Mouse (Mus musculus) liver, embryonic 11.5 days (tissue): Measurements from ENCODE around the gene Sufu. TPM values are rescaled to one million over a fixed set of nuclear protein-coding genes. Genes with fewer than 3 reads are reported as not detected.

ENCODE experiments used
- ATAC-seq: fragments of 200-750 bp; cut with Nextera tagmentation; replicated peaks from 2 replicates; pipeline ENCODE4 v1.8.0; 2017; ENCODE audit warnings: moderate number of reproducible peaks, mild to moderate bottlenecking, moderate TSS enrichment, moderate library complexity; ENCODE audit not compliant: low FRiP score
- DNase-seq: peaks from one replicate; pipeline ENCODE4 v3.0.0-alpha.2; 2017; ENCODE audit warnings: low spot score
- H3K27ac ChIP-seq: fragments of 300-500 bp; sonication (generic); 2 replicates; pipeline ENCODE4 v1.5.1; 2014; ENCODE audit warnings: mild to moderate bottlenecking, low read depth, low read length, control low read depth
- H3K27me3 ChIP-seq: fragments of 300-500 bp; sonication (generic); replicated peaks from 2 replicates; pipeline ENCODE4 v1.6.1; 2014; ENCODE audit warnings: low read length, mixed read lengths; ENCODE audit not compliant: control insufficient read depth, insufficient read depth
- H3K36me3 ChIP-seq: fragments of 300-500 bp; sonication (generic); 2 replicates; pipeline ENCODE4 v1.6.1; 2014; ENCODE audit warnings: mild to moderate bottlenecking, low read length, moderate library complexity, mixed read lengths; ENCODE audit not compliant: control insufficient read depth, insufficient read depth
- H3K4me1 ChIP-seq: fragments of 300-500 bp; sonication (generic); replicated peaks from 2 replicates; pipeline ENCODE4 v1.6.1; 2014; ENCODE audit warnings: low read length, mixed read lengths; ENCODE audit not compliant: control insufficient read depth, insufficient read depth
- H3K4me2 ChIP-seq: fragments of 300-500 bp; sonication (generic); 2 replicates; pipeline ENCODE4 v1.6.1; 2014; ENCODE audit warnings: mild to moderate bottlenecking, control low read depth, moderate library complexity
- H3K4me3 ChIP-seq: fragments of 300-500 bp; sonication (generic); 2 replicates; pipeline ENCODE4 v1.5.1; 2014; ENCODE audit warnings: low read depth, low read length, control low read depth
- H3K9ac ChIP-seq: fragments of 300-500 bp; sonication (generic); 2 replicates; pipeline ENCODE4 v1.6.1; 2014; ENCODE audit warnings: low read depth, low read length, control low read depth
- H3K9me3 ChIP-seq: fragments of 300-500 bp; sonication (generic); 2 replicates; pipeline ENCODE4 v1.6.1; 2016; ENCODE audit warnings: low read length, inconsistent platforms, mixed read lengths; ENCODE audit not compliant: control insufficient read depth
- WGBS: fragments of 180-500 bp; shearing (Covaris S2); extraction: QIAGEN DNeasy Blood & Tissue Kit; methylation state at CpG from one replicate; pipeline ENCODE4 v1.1.7; 2014; 5-methylcytosine and 5-hydroxymethylcytosine counted together
- polyA plus RNA-seq: library from polyadenylated mRNA; unstranded; fragments of >200 nt; fragmentation: Nextera tagmentation; extraction: Ambion mirVana; gene quantifications from 2 replicates; pipeline ENCODE4 v1.2.1, GENCODE M21; 2014

Gene Sufu
- polyA plus RNA-seq, 1 experiment from 2014 or later, result 22.8 TPM

DNA sequence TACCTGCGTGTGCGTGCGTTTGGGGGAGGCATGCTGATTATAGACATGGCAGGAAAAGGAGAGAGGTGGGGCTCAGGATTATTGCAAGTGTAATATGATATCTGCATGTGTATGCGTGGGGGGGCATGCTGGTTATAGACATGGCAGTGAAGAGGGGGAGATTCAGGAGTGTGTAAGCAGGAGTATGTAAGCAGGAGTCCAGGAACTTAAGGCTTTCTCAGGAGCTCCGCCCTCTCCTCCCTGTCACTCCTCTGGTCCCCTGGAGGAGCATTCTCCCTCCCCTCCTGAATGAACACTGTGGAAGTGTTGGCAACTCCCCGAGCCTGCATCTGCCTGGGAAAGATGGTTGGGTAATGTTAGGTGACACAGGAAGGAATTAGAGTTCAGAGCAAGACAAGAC lies 51.2 kb downstream of the Sufu start:
- 50% methylated on average over 6 of the region's 6 CpGs for WGBS
- H3K4me3 ChIP-seq, result no peak overlapping the region
- H3K36me3 ChIP-seq, result no peaks in the 10 kb centered on the region
- H3K27me3 ChIP-seq, result no peaks in the 10 kb centered on the region
- H3K27ac ChIP-seq, result no peak overlapping the region
- no peaks in the 10 kb centered on the region for H3K9me3 ChIP-seq
- peaks cover 21% of the 10 kb centered on the region for H3K4me1 ChIP-seq
- no peak for DNase-seq
- ATAC-seq, result no peak
- H3K4me2 ChIP-seq, result no peak overlapping the region
- H3K9ac ChIP-seq, result no peak overlapping the region

DNA sequence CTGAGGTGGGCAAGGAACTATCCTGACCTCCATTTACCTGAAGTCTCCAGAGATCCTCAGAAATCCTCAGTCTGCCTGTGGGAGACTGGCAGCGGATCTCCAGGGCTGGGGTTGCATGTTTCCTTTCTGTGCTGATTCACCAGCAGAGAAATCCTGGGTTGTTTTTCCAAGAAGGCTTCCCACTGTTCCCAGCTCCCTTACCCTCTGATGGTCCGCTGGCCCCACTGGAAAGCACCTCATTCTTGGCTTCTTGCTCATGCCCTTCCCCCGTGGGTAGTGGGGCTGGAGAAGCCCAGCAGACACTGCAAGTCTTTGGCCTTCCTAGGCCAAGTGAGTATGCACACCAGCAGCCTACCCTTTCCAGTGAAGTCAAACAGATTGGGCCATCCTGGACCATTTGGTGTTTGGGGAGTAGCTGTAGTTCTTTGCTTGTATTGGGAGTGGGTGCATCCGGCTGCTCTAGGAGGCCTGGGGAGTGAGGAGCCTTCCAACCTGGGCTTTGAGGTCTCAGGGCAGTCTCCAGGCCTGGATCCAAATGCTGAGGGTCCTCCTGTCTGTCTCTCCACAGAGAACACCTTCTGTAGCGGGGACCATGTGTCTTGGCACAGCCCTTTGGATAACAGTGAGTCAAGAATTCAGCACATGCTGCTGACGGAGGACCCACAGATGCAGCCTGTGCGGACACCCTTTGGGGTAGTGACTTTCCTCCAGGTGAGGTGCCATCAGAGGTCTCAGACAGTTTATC lies 52.7 kb downstream of the Sufu start:
- H3K27ac ChIP-seq, result no peak overlapping the region
- no peak for DNase-seq

GRCm38 (mm10) chr19:46452052-46452827 lies 55.5 kb downstream of the Sufu start:
- H3K9me3 ChIP-seq, result no peaks in the 10 kb centered on the region
- no peak overlapping the region for H3K27ac ChIP-seq
- H3K27me3 ChIP-seq, result no peaks in the 10 kb centered on the region
- DNase-seq (no peak), ATAC-seq (no peak)
- no peak overlapping the region for H3K4me3 ChIP-seq
- H3K4me1 ChIP-seq, result peaks cover 56% of the 10 kb centered on the region
- H3K36me3 ChIP-seq, result peaks cover 3% of the 10 kb centered on the region; the same call in 1 of the 2 replicates
- WGBS, result 43% methylated on average over 10 of the region's 10 CpGs
- no peak overlapping the region for H3K4me2 ChIP-seq
- H3K9ac ChIP-seq, result no peak overlapping the region

More for the DNA sequence above, 52.7 kb downstream of the Sufu start:
- Histone ChIP-seq H3K9ac (no peak overlapping the region), H3K4me1 (peaks cover 34% of the 10 kb centered on the region), H3K36me3 (no peaks in the 10 kb centered on the region), H3K27me3 (no peaks in the 10 kb centered on the region), H3K9me3 (no peaks in the 10 kb centered on the region), H3K4me2 (no peak overlapping the region), H3K4me3 (no peak overlapping the region)
- WGBS, result 84% methylated on average over 7 of the region's 7 CpGs
- ATAC-seq, result no peak

DNA sequence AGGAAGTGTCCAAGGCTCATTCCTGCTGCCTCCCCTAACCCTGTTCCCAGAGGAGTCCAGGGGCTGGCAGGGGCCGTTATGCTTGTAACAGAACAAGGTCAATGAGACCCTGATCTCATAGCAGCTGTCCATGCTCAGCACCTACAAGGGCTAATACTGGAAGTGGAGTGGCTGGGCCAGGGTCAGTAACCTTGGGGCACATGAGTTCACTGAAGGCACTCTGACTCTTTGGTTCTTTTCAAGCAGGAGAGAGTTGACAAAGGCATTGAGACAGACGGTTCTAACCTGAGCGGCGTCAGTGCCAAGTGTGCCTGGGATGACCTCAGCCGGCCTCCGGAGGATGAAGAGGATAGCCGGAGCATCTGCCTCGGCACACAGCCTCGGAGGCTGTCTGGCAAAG lies 56.2 kb downstream of the Sufu start:
- ATAC-seq (no peak), DNase-seq (no peak)
- Histone ChIP-seq H3K4me1 (peaks cover 55% of the 10 kb centered on the region), H3K27me3 (no peaks in the 10 kb centered on the region), H3K4me3 (no peak overlapping the region), H3K9me3 (no peaks in the 10 kb centered on the region), H3K36me3 (peaks cover 3% of the 10 kb centered on the region; the same call in 1 of the 2 replicates), H3K27ac (peak overlapping the region; percentile 41), H3K4me2 (no peak overlapping the region), H3K9ac (0 out of 2 replicates have a peak overlapping the region, but pooled peaks have one; percentile 21)
- WGBS, result 83% methylated on average over 9 of the region's 9 CpGs

- peak overlapping the region; percentile 96 for H3K27ac ChIP-seq
- DNase-seq, result peak; percentile 58
- no peak overlapping the region for H3K4me3 ChIP-seq
- H3K4me2 ChIP-seq, result peak overlapping the region; percentile 60
- peak; percentile 33 for ATAC-seq
- H3K9ac ChIP-seq, result peak overlapping the region; percentile 57
- H3K27me3 ChIP-seq, result no peaks in the 10 kb centered on the region
- peaks cover 3% of the 10 kb centered on the region; the same call in 1 of the 2 replicates for H3K36me3 ChIP-seq
- H3K4me1 ChIP-seq, result peaks cover 60% of the 10 kb centered on the region
- H3K9me3 ChIP-seq, result no peaks in the 10 kb centered on the region
- 31% methylated on average over 20 of the region's 20 CpGs for WGBS
Measured at GRCm38 (mm10) chr19:46454126-46454880, 57.6 kb downstream of the Sufu start.

DNA sequence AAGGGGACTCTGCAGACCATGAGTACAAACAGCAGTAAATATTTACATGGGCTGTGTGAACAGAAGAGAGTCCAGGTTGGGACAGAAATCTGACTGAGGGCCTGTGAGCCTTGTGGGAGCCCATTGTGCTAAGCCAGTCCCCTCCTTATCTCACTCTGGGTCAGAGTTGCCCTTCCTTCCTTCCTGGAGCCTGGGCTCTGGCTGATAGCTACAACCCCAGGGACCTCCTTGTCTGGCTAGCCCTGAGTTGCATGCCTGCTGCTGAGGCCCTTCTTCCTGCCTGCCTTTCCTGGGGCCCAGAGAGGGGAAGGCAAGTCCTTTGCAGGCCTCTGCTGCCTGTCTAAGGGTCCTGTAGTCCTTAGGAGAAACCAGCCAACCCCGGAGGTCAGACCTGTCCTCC lies 58.3 kb downstream of the Sufu start:
- H3K9me3 ChIP-seq, result no peaks in the 10 kb centered on the region
- peak overlapping the region; percentile 96 for H3K27ac ChIP-seq
- H3K4me3 ChIP-seq, result peak overlapping the region; percentile 14; the same call in 1 of the 2 replicates
- WGBS, result 16% methylated on average over 1 of the region's 1 CpGs
- H3K27me3 ChIP-seq, result no peaks in the 10 kb centered on the region
- H3K4me1 ChIP-seq, result peaks cover 62% of the 10 kb centered on the region
- peak overlapping the region; percentile 60 for H3K4me2 ChIP-seq
- peaks cover 3% of the 10 kb centered on the region; the same call in 1 of the 2 replicates for H3K36me3 ChIP-seq
- peak overlapping the region; percentile 57 for H3K9ac ChIP-seq
- ATAC-seq, result peak; percentile 97
- peak; percentile 71 for DNase-seq

GRCm38 (mm10) chr19:46455556-46455955 lies 58.9 kb downstream of the Sufu start:
- Histone ChIP-seq H3K4me1 (peaks cover 62% of the 10 kb centered on the region), H3K27me3 (no peaks in the 10 kb centered on the region), H3K4me2 (peak overlapping the region; percentile 60), H3K4me3 (peak overlapping the region; percentile 14; the same call in 1 of the 2 replicates), H3K36me3 (peaks cover 3% of the 10 kb centered on the region; the same call in 1 of the 2 replicates), H3K9ac (peak overlapping the region; percentile 57), H3K9me3 (no peaks in the 10 kb centered on the region), H3K27ac (peak overlapping the region; percentile 96)
- 67% methylated on average over 8 of the region's 8 CpGs for WGBS
- DNase-seq (no peak), ATAC-seq (0 out of 2 replicates have a peak, but pooled peaks have one; percentile 0)

GRCm38 (mm10) chr19:46456018-46456735 lies 59.5 kb downstream of the Sufu start:
- no peaks in the 10 kb centered on the region for H3K27me3 ChIP-seq
- peaks cover 3% of the 10 kb centered on the region; the same call in 1 of the 2 replicates for H3K36me3 ChIP-seq
- DNase-seq (no peak), ATAC-seq (no peak)
- H3K27ac ChIP-seq, result peak overlapping the region; percentile 96
- WGBS, result 65% methylated on average over 5 of the region's 5 CpGs
- peak overlapping the region; percentile 60 for H3K4me2 ChIP-seq
- peak overlapping the region; percentile 57 for H3K9ac ChIP-seq
- no peak overlapping the region for H3K4me3 ChIP-seq
- H3K9me3 ChIP-seq, result no peaks in the 10 kb centered on the region
- H3K4me1 ChIP-seq, result peaks cover 62% of the 10 kb centered on the region
